Mouse (Mus musculus) kidney, postnatal 14 days (tissue): ENCODE measurements at regions not wholly inside any gene's neighbourhood (a gene's known extent, or its start where the extent isn't known, plus 50 kb on each side); places are given as distances from the start of the nearest gene placed in this dataset.

Experiments used
- DNase-seq: peaks from one replicate; pipeline ENCODE4 v3.0.0; 2022; ENCODE audit warnings: mixed read lengths

- no peak for DNase-seq
These were observed 83.6 kb upstream of the Irs2 start for GRCm38 (mm10) chr8:11091675-11092345.

- no peak for DNase-seq
These were observed 80.8 kb upstream of the Irs2 start for GRCm38 (mm10) chr8:11088946-11089665.

GRCm38 (mm10) chr8:11085244-11085643 is 77.0 kb upstream of the Irs2 start:
- no peak for DNase-seq

- peak; percentile 34 for DNase-seq
These were observed 75.8 kb upstream of the Irs2 start for GRCm38 (mm10) chr8:11084051-11084533.

- DNase-seq = no peak
These were observed 72.6 kb upstream of the Irs2 start for GRCm38 (mm10) chr8:11080813-11081212.

GRCm38 (mm10) chr8:11079805-11080204 is 71.5 kb upstream of the Irs2 start:
- no peak for DNase-seq

GRCm38 (mm10) chr8:11077138-11077537 is 68.9 kb upstream of the Irs2 start:
- DNase-seq = peak; percentile 29

- no peak for DNase-seq
These were observed 62.9 kb upstream of the Irs2 start for GRCm38 (mm10) chr8:11071162-11071561.

- no peak for DNase-seq
These were observed 59.2 kb upstream of the Irs2 start for GRCm38 (mm10) chr8:11067450-11067849.

GRCm38 (mm10) chr8:11065990-11066389 is 57.7 kb upstream of the Irs2 start:
- no peak for DNase-seq

GRCm38 (mm10) chr8:11065303-11065702 is 57.0 kb upstream of the Irs2 start:
- DNase-seq = no peak

- no peak for DNase-seq
These were observed 54.8 kb upstream of the Irs2 start for GRCm38 (mm10) chr8:11063058-11063457.

GRCm38 (mm10) chr8:11062348-11062946 is 54.2 kb upstream of the Irs2 start:
- no peak for DNase-seq

- no peak for DNase-seq
These were observed 53.5 kb upstream of the Irs2 start for GRCm38 (mm10) chr8:11061711-11062110.

GRCm38 (mm10) chr8:11060604-11061003 is 52.3 kb upstream of the Irs2 start:
- DNase-seq = no peak

- DNase-seq = no peak
These were observed 50.1 kb upstream of the Irs2 start for GRCm38 (mm10) chr8:11058392-11058791.
